Mouse (Mus musculus) liver, embryonic 18 days (tissue): ENCODE data around the gene Tap2. TPM values are rescaled to one million over a fixed set of nuclear protein-coding genes. Genes with fewer than 3 reads are reported as not detected.

ENCODE experiments used
- polyA plus RNA-seq: library from polyadenylated mRNA; depleted of rRNA; stranded (reverse); fragments of >200 nt; gene quantifications from 2 replicates; pipeline ENCODE4 v1.2.3, GENCODE M21; 2012; rRNA removed

Tap2 gene
- 7.1 and 7.6 TPM in 2 replicates for polyA plus RNA-seq

DNA sequence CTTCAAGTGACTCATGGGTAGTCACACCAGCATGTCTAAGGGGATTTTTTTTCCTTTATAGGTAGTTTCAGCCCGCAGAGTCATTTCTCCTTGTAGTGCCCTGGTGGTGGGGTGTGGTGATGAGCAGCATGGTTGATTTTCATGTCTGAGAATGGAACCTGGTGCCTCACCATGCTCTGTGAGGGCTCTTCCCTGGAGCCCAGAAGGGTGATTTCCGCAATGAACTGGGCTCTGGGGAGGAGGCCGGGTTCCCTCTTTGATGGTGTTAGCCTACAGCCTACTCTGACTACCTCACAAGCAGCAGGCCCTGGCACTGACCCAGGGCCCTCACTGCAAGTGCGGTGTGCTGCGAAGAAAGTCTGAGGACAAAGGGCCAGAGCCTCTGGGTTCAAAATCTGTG lies at the start of gene Tap2:
Gene Tap2 (plus strand): TSS at position 84 of the 400 bp plus-strand sequence.

DNA sequence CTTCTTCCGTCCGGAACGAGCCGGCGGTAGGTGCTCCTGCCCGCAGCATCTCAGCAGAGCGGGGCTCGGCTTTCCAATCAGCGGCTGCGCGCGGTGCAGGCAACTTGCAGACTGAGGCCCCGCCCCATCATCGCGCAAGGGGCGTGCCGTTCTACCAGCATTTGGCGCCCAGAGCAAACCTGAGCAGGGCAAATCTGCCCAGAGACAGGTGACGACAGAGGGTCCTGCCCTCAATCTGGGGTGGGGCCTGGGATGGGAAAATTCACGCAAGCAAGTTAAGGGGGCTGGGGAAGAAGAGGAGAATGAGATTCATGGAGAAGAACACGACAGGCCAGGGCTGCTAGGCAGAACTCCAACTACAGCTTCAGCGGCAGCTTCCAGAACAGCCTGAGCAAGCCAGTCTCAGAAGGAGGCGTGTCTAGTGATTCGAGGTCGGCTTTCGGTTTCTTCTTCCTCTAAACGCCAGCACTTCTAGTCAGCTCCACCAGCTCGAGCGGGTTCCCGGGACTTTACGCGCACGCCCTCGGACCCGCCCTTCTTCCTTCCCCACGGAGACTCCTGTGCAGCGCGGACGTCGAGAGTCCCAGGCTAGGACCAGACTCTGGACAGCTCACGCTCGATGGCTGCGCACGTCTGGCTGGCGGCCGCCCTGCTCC lies 15.9 kb upstream of the Tap2 start, which contains the start of the genes Tap1 and Psmb9:
Gene Tap1 (plus strand): TSS at position 293 of the 656 bp plus-strand sequence.
Gene Psmb9 (minus strand): TSS at position 504 of the 656 bp plus-strand sequence.

DNA sequence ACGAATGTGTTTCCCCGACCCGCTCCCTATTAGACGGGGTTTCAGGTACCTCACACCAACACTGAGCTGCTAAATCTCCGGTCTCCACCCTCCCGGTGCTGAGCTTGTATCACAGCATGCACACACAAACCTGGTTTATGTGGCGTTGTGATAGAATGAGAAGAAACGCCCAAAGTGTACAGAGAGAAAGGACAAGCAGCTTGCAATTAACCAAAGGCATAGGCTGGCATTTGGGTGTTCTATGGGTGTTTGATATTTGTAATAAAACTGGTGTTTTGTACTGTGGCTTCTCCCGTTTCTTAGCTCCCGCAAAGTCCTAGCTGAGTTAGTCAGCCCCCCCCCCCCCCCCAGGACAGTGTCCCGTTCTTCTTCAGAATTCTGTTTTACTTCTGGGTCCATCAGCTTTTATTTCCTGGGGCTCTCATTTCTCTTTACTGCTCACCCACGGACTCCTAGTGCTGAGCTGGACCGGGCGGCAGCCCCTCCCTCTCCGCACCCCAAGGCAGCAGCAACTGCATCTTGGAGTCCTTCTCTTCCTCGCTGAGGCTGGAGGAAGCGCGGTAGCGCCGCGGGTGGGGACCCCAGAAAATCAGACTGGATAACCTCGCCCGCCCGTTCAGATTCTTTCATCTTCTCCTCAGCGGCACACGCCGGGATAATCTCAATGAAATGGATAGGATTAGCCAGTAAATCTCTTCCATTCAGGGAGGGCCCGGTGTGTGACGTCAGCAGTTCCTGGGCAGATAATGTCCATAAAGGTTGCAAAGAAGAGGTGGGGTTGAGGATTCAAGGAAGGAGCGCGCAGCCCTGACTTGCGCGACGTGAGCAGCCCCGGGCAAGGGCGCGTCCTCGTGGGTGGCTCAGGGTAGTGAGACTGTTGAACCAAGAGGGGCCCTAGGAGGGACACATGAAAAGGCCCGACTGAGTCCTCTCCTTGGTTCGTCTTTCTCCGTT lies 6.1 kb upstream of the Tap2 start, which contains the start of gene Psmb8:
Gene Psmb8 (plus strand): TSS at position 781 of the 954 bp plus-strand sequence.

GRCm38 (mm10) chr17:34238706-34239105 lies 35.4 kb downstream of the Tap2 start, which contains the start of gene H2-Ob:
H2-Ob (plus strand) TSS chr17:34238903.

DNA sequence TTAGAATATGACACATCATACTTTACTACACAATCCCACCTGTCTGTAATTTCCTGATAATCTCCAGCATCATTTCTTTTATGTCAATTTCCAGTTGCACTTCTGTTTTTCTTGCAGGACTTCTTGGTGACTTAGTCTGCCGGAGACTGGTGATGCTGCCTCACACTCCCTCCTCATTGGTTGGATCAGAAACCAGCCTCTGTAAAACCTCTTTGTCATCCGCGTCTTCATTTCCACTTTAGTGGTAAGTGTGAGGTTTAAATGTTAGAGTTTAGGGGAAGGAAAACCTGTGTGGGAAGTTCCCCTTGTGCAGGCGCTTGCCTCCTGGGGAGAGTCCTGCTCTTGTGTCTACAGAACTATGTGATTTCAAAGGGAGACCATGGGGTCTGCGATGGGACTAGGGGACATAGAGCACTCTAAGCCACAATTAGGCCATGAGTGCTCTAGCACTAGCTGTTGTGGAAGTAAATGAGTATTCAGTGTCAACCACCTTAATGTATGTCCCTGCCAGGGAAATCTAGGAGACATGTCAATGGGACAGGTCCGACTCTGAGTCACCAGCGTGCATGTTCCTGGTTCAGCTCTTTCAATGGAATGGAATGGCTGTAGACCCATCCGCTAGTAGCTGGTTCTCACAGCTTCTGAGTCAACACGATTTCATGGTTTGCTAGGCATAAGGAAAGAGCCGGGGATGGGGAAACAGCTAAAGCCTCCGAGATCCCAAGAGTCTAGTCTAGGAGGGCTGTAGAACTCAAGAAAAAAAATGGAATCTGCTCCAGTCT lies 54.5 kb downstream of the Tap2 start, which contains the start of gene H2-Ab1:
Gene H2-Ab1 (plus strand): TSS at position 96 of the 782 bp plus-strand sequence.

Other genes starting within 250 kb of the Tap2 start
- 15.0 and 17.0 TPM in 2 replicates for gene Vps52, start 247.7 kb upstream of the Tap2 start, polyA plus RNA-seq
- 1,178 and 1,295 TPM in 2 replicates for gene Rps18, start 247.5 kb upstream of the Tap2 start, polyA plus RNA-seq
- gene H2-K1, start 203.2 kb upstream of the Tap2 start, polyA plus RNA-seq = 340 and 427 TPM in 2 replicates
- 12.5 and 18.5 TPM in 2 replicates for gene Ring1, start 178.8 kb upstream of the Tap2 start, polyA plus RNA-seq
- 51.8 and 62.7 TPM in 2 replicates for gene H2-Ke6, start 175.5 kb upstream of the Tap2 start, polyA plus RNA-seq
- 42.7 and 48.3 TPM in 2 replicates for gene Slc39a7, start 171.8 kb upstream of the Tap2 start, polyA plus RNA-seq
- 18.5 and 21.0 TPM in 2 replicates for gene Rxrb, start 171.7 kb upstream of the Tap2 start, polyA plus RNA-seq
- gene Col11a2, start 164.1 kb upstream of the Tap2 start, polyA plus RNA-seq = 0.48 and 0.67 TPM in 2 replicates
- gene H2-Oa, start 111.2 kb upstream of the Tap2 start, polyA plus RNA-seq = 0.81 and 1.1 TPM in 2 replicates
- 4.5 and 5.3 TPM in 2 replicates for gene H2-DMa, start 84.0 kb upstream of the Tap2 start, polyA plus RNA-seq
- gene Brd2, start 80.9 kb upstream of the Tap2 start, polyA plus RNA-seq = 45.0 and 46.4 TPM in 2 replicates
- 0.83 and 0.86 TPM in 2 replicates for gene H2-DMb2, start 60.2 kb upstream of the Tap2 start, polyA plus RNA-seq
- gene H2-DMb1, start 50.5 kb upstream of the Tap2 start, polyA plus RNA-seq = 2.5 and 2.6 TPM in 2 replicates
- 8.9 and 10.8 TPM in 2 replicates for gene Tap1, start 16.0 kb upstream of the Tap2 start, polyA plus RNA-seq
- 14.2 and 19.7 TPM in 2 replicates for gene Psmb9, start 15.8 kb upstream of the Tap2 start, polyA plus RNA-seq
- gene Psmb8, start 5.8 kb upstream of the Tap2 start, polyA plus RNA-seq = 26.6 and 37.5 TPM in 2 replicates
- 2.0 and 2.7 TPM in 2 replicates for gene H2-Ob, start 35.4 kb downstream of the Tap2 start, polyA plus RNA-seq
- gene H2-Ab1, start 54.2 kb downstream of the Tap2 start, polyA plus RNA-seq = 10.6 and 13.2 TPM in 2 replicates
- 5.1 and 7.7 TPM in 2 replicates for gene H2-Aa, start 84.3 kb downstream of the Tap2 start, polyA plus RNA-seq
- 2.8 and 4.2 TPM in 2 replicates for gene H2-Eb1, start 102.3 kb downstream of the Tap2 start, polyA plus RNA-seq
- gene H2-Eb2, start 122.1 kb downstream of the Tap2 start, polyA plus RNA-seq = 0.01 TPM in 2 replicates
- gene Btnl2, start 151.3 kb downstream of the Tap2 start, polyA plus RNA-seq = 0.03 and 0.07 TPM in 2 replicates
- gene Btnl1, start 173.6 kb downstream of the Tap2 start, polyA plus RNA-seq = 0.06 TPM in 1 of 2 replicates, not detected in the other
- gene BC051142, start 195.3 kb downstream of the Tap2 start, polyA plus RNA-seq = 0.19 and 0.24 TPM in 2 replicates